Mouse (Mus musculus): ENCODE measurements around the gene Guca2b. TPM values are rescaled to one million over a fixed set of nuclear protein-coding genes. Genes with fewer than 3 reads are reported as not detected.

The Guca2b gene
- polyA plus RNA-seq, 1 experiment = 819 TPM

DNA sequence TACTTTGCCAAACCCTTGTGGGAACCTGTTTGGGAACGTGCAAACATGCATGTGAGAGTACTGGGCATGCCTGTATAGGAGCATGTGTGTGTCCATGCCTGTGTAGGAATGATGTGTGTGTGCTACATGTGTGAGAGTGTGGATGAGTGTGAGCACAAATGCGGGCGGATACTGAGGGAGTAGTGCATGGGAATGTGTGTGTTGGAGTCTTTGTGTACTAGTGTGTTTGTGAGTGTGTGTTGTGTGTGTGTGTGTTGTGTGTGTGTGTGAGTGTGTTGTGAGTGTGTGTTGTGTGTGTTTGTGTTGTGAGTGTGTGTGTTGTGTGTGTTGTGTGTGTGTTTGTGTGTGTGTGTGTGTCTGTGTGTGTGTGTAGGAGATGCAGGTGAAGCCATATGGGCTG is 9.4 kb upstream of the Guca2b start:
- no peak overlapping the region for H3K27ac ChIP-seq (ENCODE audit: insufficient read depth, low read depth, low read length)
- peaks cover 9% of the 10 kb centered on the region; the same call in 1 of the 2 replicates for H3K4me1 ChIP-seq (ENCODE audit: control insufficient read depth, insufficient read depth, low read length)
- no peak for TF ChIP-seq CTCF (conservative IDR thresholded peaks at IDR 0.05; ENCODE audit: insufficient read depth, insufficient read length, low read depth, low read length)
- no peak for TF ChIP-seq POLR2A (IDR thresholded peaks at IDR 0.05; ENCODE audit: low read depth, low read length)
- H3K36me3 ChIP-seq (ENCODE audit: control insufficient read depth, insufficient read depth, low read length) = no peaks in the 10 kb centered on the region
- 88% methylated on average over 3 of the region's 3 CpGs for WGBS
- DNase-seq = no peak
- no peak overlapping the region for H3K4me3 ChIP-seq (ENCODE audit: insufficient read depth, low read depth, low read length)
- no peaks in the 10 kb centered on the region for H3K27me3 ChIP-seq (replicated peaks; ENCODE audit: control insufficient read depth, insufficient read depth, low read length)

- Histone ChIP-seq H3K36me3 (ENCODE audit: control insufficient read depth, insufficient read depth, low read length) (no peaks in the 10 kb centered on the region), H3K27ac (ENCODE audit: insufficient read depth, low read depth, low read length) (no peak overlapping the region), H3K27me3 (replicated peaks; ENCODE audit: control insufficient read depth, insufficient read depth, low read length) (no peaks in the 10 kb centered on the region), H3K4me1 (ENCODE audit: control insufficient read depth, insufficient read depth, low read length) (peaks cover 9% of the 10 kb centered on the region; the same call in 1 of the 2 replicates), H3K4me3 (ENCODE audit: insufficient read depth, low read depth, low read length) (no peak overlapping the region)
- TF ChIP-seq POLR2A (IDR thresholded peaks at IDR 0.05; ENCODE audit: low read depth, low read length) = no peak
- peak; percentile 91 for TF ChIP-seq CTCF (conservative IDR thresholded peaks at IDR 0.05; ENCODE audit: insufficient read depth, insufficient read length, low read depth, low read length)
- DNase-seq = peak; percentile 57
- 24% methylated on average over 5 of the region's 5 CpGs for WGBS
Measured at GRCm38 (mm10) chr4:119667454-119667853, 8.7 kb upstream of the Guca2b start.

DNA sequence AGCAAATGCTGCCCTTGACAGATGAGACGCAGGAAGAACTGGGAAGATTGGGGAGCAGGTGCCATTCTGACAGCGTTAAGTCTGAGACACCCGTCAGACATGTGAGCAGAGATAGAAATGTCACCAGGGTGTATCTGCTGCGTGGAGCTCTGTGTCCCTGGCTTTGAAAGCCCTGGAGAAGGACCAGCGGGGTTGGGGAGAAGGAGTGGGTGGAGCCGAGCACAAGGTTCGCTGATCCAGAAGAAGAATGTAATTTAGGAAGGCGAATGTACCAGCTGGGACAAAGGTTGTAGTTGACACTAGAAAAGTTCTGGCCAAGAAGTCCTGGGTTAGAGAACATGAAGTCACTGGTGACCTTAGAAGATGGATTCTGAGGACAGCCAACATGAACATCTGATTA is 7.4 kb upstream of the Guca2b start:
- TF ChIP-seq CTCF (conservative IDR thresholded peaks at IDR 0.05; ENCODE audit: insufficient read depth, insufficient read length, low read depth, low read length) = no peak
- no peak for TF ChIP-seq POLR2A (IDR thresholded peaks at IDR 0.05; ENCODE audit: low read depth, low read length)
- peaks cover 9% of the 10 kb centered on the region; the same call in 1 of the 2 replicates for H3K4me1 ChIP-seq (ENCODE audit: control insufficient read depth, insufficient read depth, low read length)
- H3K36me3 ChIP-seq (ENCODE audit: control insufficient read depth, insufficient read depth, low read length) = no peaks in the 10 kb centered on the region
- peak overlapping the region; percentile 10; the same call in 1 of the 2 replicates for H3K27ac ChIP-seq (ENCODE audit: insufficient read depth, low read depth, low read length)
- WGBS = 30% methylated on average over 8 of the region's 8 CpGs
- no peak overlapping the region for H3K4me3 ChIP-seq (ENCODE audit: insufficient read depth, low read depth, low read length)
- DNase-seq = peak; percentile 88
- H3K27me3 ChIP-seq (replicated peaks; ENCODE audit: control insufficient read depth, insufficient read depth, low read length) = no peaks in the 10 kb centered on the region

- H3K27me3 ChIP-seq (replicated peaks; ENCODE audit: control insufficient read depth, insufficient read depth, low read length) = no peaks in the 10 kb centered on the region
- H3K27ac ChIP-seq (ENCODE audit: insufficient read depth, low read depth, low read length) = peak overlapping the region; percentile 17; the same call in 1 of the 2 replicates
- no peak for TF ChIP-seq CTCF (conservative IDR thresholded peaks at IDR 0.05; ENCODE audit: insufficient read depth, insufficient read length, low read depth, low read length)
- TF ChIP-seq POLR2A (IDR thresholded peaks at IDR 0.05; ENCODE audit: low read depth, low read length) = no peak
- 91% methylated on average over 2 of the region's 2 CpGs for WGBS
- peaks cover 9% of the 10 kb centered on the region; the same call in 1 of the 2 replicates for H3K4me1 ChIP-seq (ENCODE audit: control insufficient read depth, insufficient read depth, low read length)
- no peak overlapping the region for H3K4me3 ChIP-seq (ENCODE audit: insufficient read depth, low read depth, low read length)
- no peaks in the 10 kb centered on the region for H3K36me3 ChIP-seq (ENCODE audit: control insufficient read depth, insufficient read depth, low read length)
- DNase-seq = peak; percentile 61
Measured at GRCm38 (mm10) chr4:119665166-119665565, 6.4 kb upstream of the Guca2b start.

DNA sequence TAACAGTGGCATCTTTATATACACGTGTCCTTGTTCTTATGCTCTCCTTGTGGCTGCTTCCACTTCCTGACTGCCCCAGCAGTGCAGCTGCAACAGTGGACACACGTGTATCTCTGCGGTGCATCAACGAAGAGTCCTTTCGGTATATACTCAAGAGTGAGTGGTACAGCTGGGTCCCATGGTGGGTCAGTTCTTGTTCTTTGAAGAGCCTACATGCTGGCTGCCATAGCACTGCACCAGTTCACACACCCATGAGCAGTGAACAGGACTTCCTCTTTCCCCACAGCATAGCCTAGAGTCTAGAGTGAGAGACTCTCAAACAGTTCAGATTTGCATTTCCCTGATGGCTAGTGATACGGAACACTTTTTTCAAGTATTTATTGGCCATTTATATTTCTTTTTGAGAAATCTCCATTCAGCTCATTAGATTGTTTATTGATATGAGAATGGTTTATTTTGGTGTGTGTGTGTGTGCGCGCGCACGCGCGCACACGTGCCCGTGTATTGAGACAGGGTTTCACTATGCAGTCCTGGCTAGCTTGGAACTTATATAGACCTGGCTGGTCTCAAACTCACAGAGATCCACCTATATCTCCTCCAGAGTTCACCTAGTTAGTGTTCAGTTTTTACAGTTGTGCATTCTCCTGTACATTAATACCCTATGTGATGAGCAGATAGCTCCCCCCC is 4.8 kb upstream of the Guca2b start:
- TF ChIP-seq POLR2A (IDR thresholded peaks at IDR 0.05; ENCODE audit: low read depth, low read length) = no peak
- no peak for TF ChIP-seq CTCF (conservative IDR thresholded peaks at IDR 0.05; ENCODE audit: insufficient read depth, insufficient read length, low read depth, low read length)
- H3K4me3 ChIP-seq (ENCODE audit: insufficient read depth, low read depth, low read length) = no peak overlapping the region
- H3K27me3 ChIP-seq (replicated peaks; ENCODE audit: control insufficient read depth, insufficient read depth, low read length) = no peaks in the 10 kb centered on the region
- WGBS = 90% methylated on average over 14 of the region's 14 CpGs
- H3K4me1 ChIP-seq (ENCODE audit: control insufficient read depth, insufficient read depth, low read length) = peaks cover 16% of the 10 kb centered on the region
- no peaks in the 10 kb centered on the region for H3K36me3 ChIP-seq (ENCODE audit: control insufficient read depth, insufficient read depth, low read length)
- no peak for DNase-seq
- H3K27ac ChIP-seq (ENCODE audit: insufficient read depth, low read depth, low read length) = no peak overlapping the region

- Histone ChIP-seq H3K4me3 (ENCODE audit: insufficient read depth, low read depth, low read length) (no peak overlapping the region), H3K4me1 (ENCODE audit: control insufficient read depth, insufficient read depth, low read length) (peaks cover 16% of the 10 kb centered on the region), H3K27ac (ENCODE audit: insufficient read depth, low read depth, low read length) (no peak overlapping the region), H3K27me3 (replicated peaks; ENCODE audit: control insufficient read depth, insufficient read depth, low read length) (no peaks in the 10 kb centered on the region), H3K36me3 (ENCODE audit: control insufficient read depth, insufficient read depth, low read length) (no peaks in the 10 kb centered on the region)
- no peak for DNase-seq
- TF ChIP-seq POLR2A (IDR thresholded peaks at IDR 0.05; ENCODE audit: low read depth, low read length) = no peak
- no peak for TF ChIP-seq CTCF (conservative IDR thresholded peaks at IDR 0.05; ENCODE audit: insufficient read depth, insufficient read length, low read depth, low read length)
- 82% methylated on average over 7 of the region's 7 CpGs for WGBS
Measured at GRCm38 (mm10) chr4:119662976-119663375, 4.2 kb upstream of the Guca2b start.

DNA sequence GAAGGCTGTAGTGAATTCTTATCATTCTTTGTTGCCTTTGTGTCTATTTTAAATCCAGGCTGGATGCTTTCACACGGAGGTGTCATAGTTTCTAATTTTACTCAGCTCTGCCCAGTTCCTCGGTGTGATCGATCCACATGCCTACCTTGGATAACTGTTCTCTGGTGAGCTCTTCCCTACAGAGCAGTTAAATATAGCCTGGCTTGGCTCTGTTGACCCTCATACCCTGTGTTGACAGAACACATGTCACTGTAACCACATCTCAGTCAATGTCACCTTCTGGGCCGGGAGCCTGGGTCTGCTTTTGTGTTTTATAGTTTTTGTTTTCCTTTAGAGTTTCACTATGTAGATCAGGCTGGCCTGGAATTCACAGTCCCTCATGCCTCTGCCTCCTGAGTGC is 3.4 kb upstream of the Guca2b start:
- WGBS = 72% methylated on average over 4 of the region's 4 CpGs
- Histone ChIP-seq H3K27ac (ENCODE audit: insufficient read depth, low read depth, low read length) (no peak overlapping the region), H3K4me1 (ENCODE audit: control insufficient read depth, insufficient read depth, low read length) (peaks cover 20% of the 10 kb centered on the region), H3K36me3 (ENCODE audit: control insufficient read depth, insufficient read depth, low read length) (no peaks in the 10 kb centered on the region), H3K4me3 (ENCODE audit: insufficient read depth, low read depth, low read length) (no peak overlapping the region), H3K27me3 (replicated peaks; ENCODE audit: control insufficient read depth, insufficient read depth, low read length) (no peaks in the 10 kb centered on the region)
- TF ChIP-seq CTCF (conservative IDR thresholded peaks at IDR 0.05; ENCODE audit: insufficient read depth, insufficient read length, low read depth, low read length) (no peak), POLR2A (IDR thresholded peaks at IDR 0.05; ENCODE audit: low read depth, low read length) (no peak)
- no peak for DNase-seq
